Mouse (Mus musculus): ENCODE data around the gene Methig1. TPM values are rescaled to one million over a fixed set of nuclear protein-coding genes. Genes with fewer than 3 reads are reported as not detected.
"Not testable (repeated sequence)": the region's sequence is repeated elsewhere in the genome, so short reads cannot be mapped to it uniquely, and the experiment has no call there.

The Methig1 gene
- total and polyA plus RNA-seq, 3 experiments, result not detected

- DNase-seq (ENCODE audit: extremely low read depth), result peak; percentile 32
- H3K27me3 ChIP-seq (replicated peaks); H3K9me3 ChIP-seq (replicated peaks; ENCODE audit: low read length); H3K79me2 ChIP-seq (replicated peaks; ENCODE audit: control insufficient read depth, extremely low read depth, insufficient read depth, poor library complexity, severe bottlenecking); H3K36me3 ChIP-seq (replicated peaks in 1 of 2; ENCODE audit: control insufficient read depth in 1 of 2, insufficient read depth in 1 of 2, low read length in 1 of 2); H3K27ac ChIP-seq (ENCODE audit: insufficient read depth, low read depth); H3K4me2 ChIP-seq (ENCODE audit: insufficient read depth, low read depth, poor library complexity, severe bottlenecking); dilution Hi-C loops (cut with MboI; ENCODE audit: extremely low pct_ligation_motif_present, extremely low pct_unique_long_range_greater_than_20kb, low sequenced_read_pairs); H3K9ac ChIP-seq (ENCODE audit: insufficient read depth, low read depth); H3K4me1 ChIP-seq (ENCODE audit: control insufficient read depth in 1 of 2, insufficient read depth in 2 of 2); H3K4me3 ChIP-seq (replicated peaks in 1 of 3; ENCODE audit: low read depth in 2 of 3, low read length in 2 of 3, poor library complexity in 1 of 3): not testable (repeated sequence)
- TF ChIP-seq CTCF (conservative IDR thresholded peaks at IDR 0.05 in 1 of 2, IDR thresholded peaks at IDR 0.05 in 1 of 2; ENCODE audit: low read depth in 2 of 2, low read length in 2 of 2), result peak in 1 of 2 experiments; percentile 13; a peak in 2 of 4 replicates
- in situ Hi-C loops (cut with MboI; ENCODE audit: low pct_ligation_motif_present, low pct_unique_long_range_greater_than_20kb, low sequenced_read_pairs), result loop anchor here (10.0 kb wide), 1 partner anchor 63 kb away; no protein-coding TSS in a partner anchor
Observed at GRCm38 (mm10) chr15:100328089-100328488, 24.9 kb upstream of the Methig1 start.

DNA sequence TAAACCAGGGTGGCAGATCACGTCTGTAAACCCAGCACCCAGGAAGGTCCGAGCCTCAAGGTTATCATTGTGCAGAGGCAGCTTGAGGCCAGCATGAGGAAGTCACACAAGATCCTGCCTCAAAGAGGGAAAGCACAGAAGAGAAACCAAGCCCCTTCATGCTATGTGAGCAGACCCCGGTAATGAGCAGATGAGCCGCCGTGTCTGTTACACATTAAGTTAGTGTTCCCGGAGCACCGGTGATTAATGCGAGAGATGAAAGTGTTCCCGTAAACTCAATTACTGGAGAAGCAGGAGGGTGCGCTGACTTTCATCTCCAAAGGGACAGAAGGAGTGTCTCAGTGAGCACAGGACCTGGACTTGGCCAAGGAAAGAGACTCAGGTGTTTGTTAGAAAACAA, 23.6 kb upstream of the Methig1 start:
- DNase-seq (ENCODE audit: extremely low read depth); H3K36me3 ChIP-seq (replicated peaks in 1 of 2; ENCODE audit: control insufficient read depth in 1 of 2, insufficient read depth in 1 of 2, low read length in 1 of 2); H3K27me3 ChIP-seq (replicated peaks); H3K4me2 ChIP-seq (ENCODE audit: insufficient read depth, low read depth, poor library complexity, severe bottlenecking); H3K79me2 ChIP-seq (replicated peaks; ENCODE audit: control insufficient read depth, extremely low read depth, insufficient read depth, poor library complexity, severe bottlenecking); H3K27ac ChIP-seq (ENCODE audit: insufficient read depth, low read depth); dilution Hi-C loops (cut with MboI; ENCODE audit: extremely low pct_ligation_motif_present, extremely low pct_unique_long_range_greater_than_20kb, low sequenced_read_pairs); H3K9me3 ChIP-seq (replicated peaks; ENCODE audit: low read length); H3K4me1 ChIP-seq (ENCODE audit: control insufficient read depth in 1 of 2, insufficient read depth in 2 of 2); H3K9ac ChIP-seq (ENCODE audit: insufficient read depth, low read depth); H3K4me3 ChIP-seq (replicated peaks in 1 of 3; ENCODE audit: low read depth in 2 of 3, low read length in 2 of 3, poor library complexity in 1 of 3): not testable (repeated sequence)
- in situ Hi-C loops (cut with MboI; ENCODE audit: low pct_ligation_motif_present, low pct_unique_long_range_greater_than_20kb, low sequenced_read_pairs), result loop anchor here (10.0 kb wide), 1 partner anchor 65 kb away; no protein-coding TSS in a partner anchor

DNA sequence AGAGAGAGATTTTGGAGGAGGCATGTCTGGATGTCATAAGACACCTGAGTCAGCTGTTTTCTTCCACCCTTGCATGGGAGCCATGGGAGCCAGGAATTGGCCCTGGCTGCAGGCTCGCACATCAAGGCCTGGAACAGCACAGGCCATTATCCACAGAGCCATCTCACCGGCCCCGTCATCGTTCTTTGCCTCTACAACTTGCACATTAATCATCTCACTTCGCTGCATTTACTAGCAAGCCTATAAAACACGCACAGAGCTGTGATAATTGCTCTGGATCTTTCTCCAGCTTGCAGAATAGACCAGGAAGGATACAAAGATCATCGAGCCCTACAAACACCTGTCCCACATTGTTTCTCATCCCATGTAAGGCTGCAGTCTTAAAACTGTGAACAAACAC, 22.2 kb upstream of the Methig1 start:
- TF ChIP-seq HCFC1 (IDR thresholded peaks at IDR 0.05; ENCODE audit: low read depth, low read length) (no peak), CHD1 (IDR thresholded peaks at IDR 0.05; ENCODE audit: low read depth, low read length) (no peak), ZC3H11A (IDR thresholded peaks at IDR 0.05; ENCODE audit: low read depth, low read length) (no peak), KAT2A (IDR thresholded peaks at IDR 0.05; ENCODE audit: insufficient replicate concordance, low read length) (no peak), MXI1 (IDR thresholded peaks at IDR 0.05; ENCODE audit: low read depth, low read length) (no peak), UBTF (IDR thresholded peaks at IDR 0.05; ENCODE audit: low read depth, low read length) (no peak), POLR2AphosphoS2 (IDR thresholded peaks at IDR 0.05; ENCODE audit: low read depth, low read length) (no peak), ZMIZ1 (IDR thresholded peaks at IDR 0.05; ENCODE audit: low read depth, low read length) (no peak), TCF12 (IDR thresholded peaks at IDR 0.05; ENCODE audit: low read depth, low read length) (no peak), ELF1 (IDR thresholded peaks at IDR 0.05; ENCODE audit: low read depth, low read length) (no peak), TBP (conservative IDR thresholded peaks at IDR 0.05; ENCODE audit: low read depth, low read length) (no peak), ZNF384 (IDR thresholded peaks at IDR 0.05; ENCODE audit: low read depth, low read length) (no peak), USF2 (conservative IDR thresholded peaks at IDR 0.05; ENCODE audit: low read depth, low read length) (no peak), PAX5 (IDR thresholded peaks at IDR 0.05; ENCODE audit: low read length) (no peak), BHLHE40 (IDR thresholded peaks at IDR 0.05; ENCODE audit: low read depth, low read length) (no peak), MAFK (IDR thresholded peaks at IDR 0.05; ENCODE audit: insufficient replicate concordance, low read length) (no peak)
- Histone ChIP-seq H3K9ac (ENCODE audit: insufficient read depth, low read depth) (no peak overlapping the region), H3K4me1 (ENCODE audit: control insufficient read depth in 1 of 2, insufficient read depth in 2 of 2) (no peaks in the 10 kb centered on the region), H3K27me3 (replicated peaks) (no peaks in the 10 kb centered on the region), H3K4me2 (ENCODE audit: insufficient read depth, low read depth, poor library complexity, severe bottlenecking) (no peak overlapping the region), H3K27ac (ENCODE audit: insufficient read depth, low read depth) (no peak overlapping the region), H3K79me2 (replicated peaks; ENCODE audit: control insufficient read depth, extremely low read depth, insufficient read depth, poor library complexity, severe bottlenecking) (no peaks in the 10 kb centered on the region), H3K4me3 (replicated peaks in 1 of 3; ENCODE audit: low read depth in 2 of 3, low read length in 2 of 3, poor library complexity in 1 of 3) (no peak overlapping the region), H3K9me3 (replicated peaks; ENCODE audit: low read length) (no peaks in the 10 kb centered on the region), H3K36me3 (replicated peaks in 1 of 2; ENCODE audit: control insufficient read depth in 1 of 2, insufficient read depth in 1 of 2, low read length in 1 of 2) (no peaks in the 10 kb centered on the region)
- no peak for DNase-seq (ENCODE audit: extremely low read depth)
- in situ Hi-C loops (cut with MboI; ENCODE audit: low pct_ligation_motif_present, low pct_unique_long_range_greater_than_20kb, low sequenced_read_pairs), result no loop called here
- dilution Hi-C loops (cut with MboI; ENCODE audit: extremely low pct_ligation_motif_present, extremely low pct_unique_long_range_greater_than_20kb, low sequenced_read_pairs), result no loop called here

DNA sequence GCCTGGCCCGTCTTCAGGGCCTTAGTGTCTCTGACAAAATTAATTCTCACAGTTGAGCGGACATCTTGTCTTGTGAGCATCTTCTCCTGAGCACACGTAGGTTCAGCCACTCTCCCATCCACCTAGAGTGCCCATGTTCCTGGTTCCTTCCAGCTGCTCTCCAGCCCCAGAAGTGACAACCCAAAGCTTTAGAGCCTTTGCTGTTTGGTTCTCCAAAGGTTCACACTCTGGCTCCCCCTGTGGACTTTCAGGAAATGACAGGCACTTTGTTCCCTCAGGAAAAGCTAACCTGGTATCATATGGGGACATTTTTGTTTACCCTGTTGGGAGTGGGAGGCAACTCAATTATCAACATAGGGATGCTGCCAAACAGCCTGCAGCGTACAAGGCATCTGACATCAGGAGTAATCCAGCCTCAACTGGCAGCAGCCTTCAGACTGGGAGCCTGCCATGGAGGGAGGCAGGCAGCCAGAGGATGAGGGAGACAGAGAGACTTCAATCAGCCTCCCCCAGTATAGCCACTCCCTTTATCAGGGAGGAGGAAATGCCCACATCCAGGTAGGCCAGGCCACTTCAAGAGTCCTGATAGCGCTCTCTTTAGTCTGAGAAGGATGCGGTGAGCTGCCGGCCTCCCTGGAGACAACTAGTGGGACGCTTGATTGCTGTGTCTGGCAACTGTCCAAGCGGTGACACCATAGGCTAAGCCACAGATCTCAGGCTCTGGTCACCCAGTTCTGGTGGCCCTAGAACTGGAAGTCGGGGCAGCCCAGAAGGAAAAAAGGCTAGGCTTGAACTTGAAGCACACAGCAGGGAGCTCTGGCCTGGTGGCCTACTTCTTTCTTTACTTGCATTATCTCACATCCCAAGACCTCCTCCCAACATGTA, 20.6 kb upstream of the Methig1 start:
- H3K9ac ChIP-seq (ENCODE audit: insufficient read depth, low read depth); H3K4me3 ChIP-seq (replicated peaks in 1 of 3; ENCODE audit: low read depth in 2 of 3, low read length in 2 of 3, poor library complexity in 1 of 3); H3K4me2 ChIP-seq (ENCODE audit: insufficient read depth, low read depth, poor library complexity, severe bottlenecking); H3K9me3 ChIP-seq (replicated peaks; ENCODE audit: low read length); in situ Hi-C loops (cut with MboI; ENCODE audit: low pct_ligation_motif_present, low pct_unique_long_range_greater_than_20kb, low sequenced_read_pairs); H3K36me3 ChIP-seq (replicated peaks in 1 of 2; ENCODE audit: control insufficient read depth in 1 of 2, insufficient read depth in 1 of 2, low read length in 1 of 2); DNase-seq (ENCODE audit: extremely low read depth); H3K4me1 ChIP-seq (ENCODE audit: control insufficient read depth in 1 of 2, insufficient read depth in 2 of 2); dilution Hi-C loops (cut with MboI; ENCODE audit: extremely low pct_ligation_motif_present, extremely low pct_unique_long_range_greater_than_20kb, low sequenced_read_pairs); H3K27ac ChIP-seq (ENCODE audit: insufficient read depth, low read depth); H3K27me3 ChIP-seq (replicated peaks); H3K79me2 ChIP-seq (replicated peaks; ENCODE audit: control insufficient read depth, extremely low read depth, insufficient read depth, poor library complexity, severe bottlenecking): not testable (repeated sequence)

All from CH12.LX (cell line).